Mouse (Mus musculus) heart, postnatal 0 days (tissue): ENCODE measurements at regions not wholly inside any gene's neighbourhood (a gene's known extent, or its start where the extent isn't known, plus 50 kb on each side); places are given as distances from the start of the nearest gene placed in this dataset.

Experiments used
- CTCF ChIP-seq: IDR thresholded peaks from 2 replicates; pipeline ENCODE4 v1.5.1; 2016; ENCODE audit warnings: antibody characterized with exemption, control low read depth, low read depth
- EP300 ChIP-seq: IDR thresholded peaks from 2 replicates; pipeline ENCODE4 v1.6.1; 2016; ENCODE audit warnings: antibody characterized with exemption, low read depth

GRCm38 (mm10) chr17:62305140-62305539 is 576.0 kb downstream of the Efna5 start:
- TF ChIP-seq CTCF (no peak), EP300 (no peak)
